Mouse (Mus musculus) kidney, adult 2 months (tissue): ENCODE measurements around the gene Atp2a3.

Experiments used
- CTCF ChIP-seq: fragments of 200-500 bp; conservative IDR thresholded peaks from 2 replicates; pipeline ENCODE4 v1.5.1; 2011; ENCODE audit warnings: low read depth, mild to moderate bottlenecking, control low read depth, low read length, moderate library complexity, mixed read lengths; ENCODE audit not compliant: insufficient read depth, insufficient read length
- POLR2A ChIP-seq: fragments of 200-500 bp; IDR thresholded peaks from one replicate; pipeline ENCODE4 v1.6.1; 2011; ENCODE audit warnings: low read depth, low read length, control low read depth

- TF ChIP-seq POLR2A, result no peak
- TF ChIP-seq CTCF, result peak; percentile 86
These were observed 46.9 kb downstream of the Atp2a3 start for GRCm38 (mm10) chr11:73007698-73008481.
